Mouse (Mus musculus) neural tube, embryonic 11.5 days (tissue): ENCODE measurements at regions not wholly inside any gene's neighbourhood (a gene's known extent, or its start where the extent isn't known, plus 50 kb on each side); places are given as distances from the start of the nearest gene placed in this dataset.

Source experiments
- ATAC-seq: fragments of 200-750 bp; cut with Nextera tagmentation; 2 replicates; pipeline ENCODE4 v1.8.0; 2017; ENCODE audit warnings: moderate number of reproducible peaks, mild to moderate bottlenecking, moderate TSS enrichment, moderate library complexity; ENCODE audit not compliant: insufficient read depth, low FRiP score, low TSS enrichment
- DNase-seq: peaks from one replicate; pipeline ENCODE4 v3.0.0-alpha.2; 2015; ENCODE audit warnings: low spot score
- H3K27ac ChIP-seq: fragments of 300-500 bp; sonication (generic); 2 replicates; pipeline ENCODE4 v1.5.1; 2014; ENCODE audit warnings: low read depth, mild to moderate bottlenecking, low read length
- H3K27me3 ChIP-seq: fragments of 300-500 bp; sonication (generic); 2 replicates; pipeline ENCODE4 v1.6.1; 2014; ENCODE audit warnings: mild to moderate bottlenecking, low read length, mixed read lengths; ENCODE audit not compliant: control insufficient read depth, insufficient read depth
- H3K36me3 ChIP-seq: fragments of 300-500 bp; sonication (generic); 2 replicates; pipeline ENCODE4 v1.6.1; 2014; ENCODE audit warnings: mild to moderate bottlenecking, low read length, moderate library complexity, mixed read lengths; ENCODE audit not compliant: control insufficient read depth, insufficient read depth
- H3K4me1 ChIP-seq: fragments of 300-500 bp; sonication (generic); 2 replicates; pipeline ENCODE4 v1.6.1; 2014; ENCODE audit warnings: low read length, mixed read lengths; ENCODE audit not compliant: control insufficient read depth, insufficient read depth
- H3K4me2 ChIP-seq: fragments of 300-500 bp; sonication (generic); 2 replicates; pipeline ENCODE4 v1.6.1; 2014; ENCODE audit warnings: low read depth, mild to moderate bottlenecking, moderate library complexity
- H3K4me3 ChIP-seq: fragments of 300-500 bp; sonication (generic); 2 replicates; pipeline ENCODE4 v1.5.1; 2014; ENCODE audit warnings: low read depth, low read length
- H3K9ac ChIP-seq: fragments of 300-500 bp; sonication (generic); 2 replicates; pipeline ENCODE4 v1.6.1; 2014; ENCODE audit warnings: mild to moderate bottlenecking, low read length
- H3K9me3 ChIP-seq: fragments of 300-500 bp; sonication (generic); 2 replicates; pipeline ENCODE4 v1.6.1; 2016; ENCODE audit warnings: low read length; ENCODE audit not compliant: control insufficient read depth
- WGBS: fragments of 180-500 bp; shearing (Covaris S2); extraction: QIAGEN DNeasy Blood & Tissue Kit; methylation state at CpG from one replicate; pipeline ENCODE4 v1.1.7; 2014; 5-methylcytosine and 5-hydroxymethylcytosine counted together

DNA sequence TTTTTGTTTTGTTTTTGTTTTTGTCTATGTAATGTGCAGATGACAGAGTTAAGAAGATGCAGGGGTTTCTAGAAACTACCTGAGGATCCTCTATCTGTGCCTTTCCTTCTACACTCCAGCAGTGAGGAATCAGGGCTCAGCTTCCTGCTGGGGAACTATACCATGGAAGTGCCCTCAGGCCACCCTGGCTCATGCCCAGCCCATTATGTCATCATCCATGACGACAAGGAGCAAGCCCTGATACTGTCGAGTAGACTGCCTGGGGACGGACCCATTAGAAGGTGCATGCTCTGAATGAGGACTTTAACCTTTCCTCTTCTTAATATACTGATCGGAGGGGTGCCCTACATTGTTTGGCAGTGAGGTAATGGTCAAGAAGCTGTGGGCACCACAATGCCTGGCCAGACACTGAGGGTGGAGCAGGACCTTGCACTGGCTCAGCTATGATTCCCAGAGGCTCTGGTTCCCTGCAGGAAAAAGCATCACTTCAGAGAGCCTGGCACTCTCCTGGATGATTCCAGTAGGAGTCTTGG lies 197.7 kb upstream of the Unc93a2 start:
- no peaks in the 10 kb centered on the region for H3K36me3 ChIP-seq
- DNase-seq (no peak), ATAC-seq (no peak)
- H3K4me2 ChIP-seq: no peak overlapping the region
- no peaks in the 10 kb centered on the region for H3K9me3 ChIP-seq
- H3K4me1 ChIP-seq: no peaks in the 10 kb centered on the region
- H3K9ac ChIP-seq: no peak overlapping the region
- H3K27me3 ChIP-seq: no peaks in the 10 kb centered on the region
- H3K4me3 ChIP-seq: no peak overlapping the region
- 81% methylated on average over 4 of the region's 4 CpGs for WGBS
- H3K27ac ChIP-seq: no peak overlapping the region

DNA sequence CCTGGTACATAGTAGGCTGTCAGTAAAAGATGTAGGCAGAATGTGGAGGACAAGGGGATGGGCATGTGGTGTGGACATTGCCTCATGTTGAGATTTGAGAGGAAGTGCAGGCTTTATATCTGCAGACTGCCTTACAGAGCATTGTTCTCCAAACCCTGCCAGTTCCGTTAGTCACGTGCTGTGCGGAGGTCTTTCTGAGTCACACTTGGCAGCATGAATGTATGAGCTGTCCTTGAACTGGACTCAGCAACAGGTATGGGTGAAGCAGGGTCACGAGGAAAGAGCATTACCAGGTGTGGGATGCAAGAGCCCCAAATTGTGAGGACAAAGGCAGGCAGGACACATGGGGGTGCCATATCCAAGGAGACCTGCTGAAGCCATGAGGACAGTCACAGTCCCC lies 193.8 kb upstream of the Unc93a2 start:
- Histone ChIP-seq H3K4me1 (no peaks in the 10 kb centered on the region), H3K4me3 (no peak overlapping the region), H3K27ac (no peak overlapping the region), H3K27me3 (no peaks in the 10 kb centered on the region), H3K9me3 (no peaks in the 10 kb centered on the region), H3K36me3 (no peaks in the 10 kb centered on the region), H3K9ac (no peak overlapping the region), H3K4me2 (no peak overlapping the region)
- ATAC-seq: no peak
- DNase-seq: no peak
- 93% methylated on average over 4 of the region's 4 CpGs for WGBS

DNA sequence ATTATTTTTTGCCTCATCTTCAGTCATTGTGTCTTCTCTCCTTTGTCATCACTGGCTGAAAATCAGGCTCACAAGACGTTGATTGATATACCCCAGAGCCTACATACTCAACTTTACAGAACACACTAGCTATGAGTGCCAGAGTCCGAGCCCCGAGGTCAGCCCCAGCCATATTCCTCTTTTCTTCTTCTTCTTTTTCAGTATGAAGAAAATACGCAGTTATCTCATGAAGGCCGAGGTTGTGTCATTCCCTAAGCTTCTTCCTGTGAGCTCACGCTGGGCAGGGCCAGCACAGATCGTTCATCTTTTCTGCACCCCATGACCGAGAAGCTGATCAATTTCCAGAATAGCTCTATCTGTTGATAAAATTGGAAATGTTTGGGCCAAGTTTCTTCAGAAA lies 192.7 kb upstream of the Unc93a2 start:
- H3K27me3 ChIP-seq: no peaks in the 10 kb centered on the region
- H3K27ac ChIP-seq: no peak overlapping the region
- 89% methylated on average over 8 of the region's 8 CpGs for WGBS
- H3K4me3 ChIP-seq: no peak overlapping the region
- H3K4me1 ChIP-seq: no peaks in the 10 kb centered on the region
- DNase-seq (no peak), ATAC-seq (no peak)
- H3K9ac ChIP-seq: no peak overlapping the region
- no peaks in the 10 kb centered on the region for H3K36me3 ChIP-seq
- no peak overlapping the region for H3K4me2 ChIP-seq
- H3K9me3 ChIP-seq: no peaks in the 10 kb centered on the region

DNA sequence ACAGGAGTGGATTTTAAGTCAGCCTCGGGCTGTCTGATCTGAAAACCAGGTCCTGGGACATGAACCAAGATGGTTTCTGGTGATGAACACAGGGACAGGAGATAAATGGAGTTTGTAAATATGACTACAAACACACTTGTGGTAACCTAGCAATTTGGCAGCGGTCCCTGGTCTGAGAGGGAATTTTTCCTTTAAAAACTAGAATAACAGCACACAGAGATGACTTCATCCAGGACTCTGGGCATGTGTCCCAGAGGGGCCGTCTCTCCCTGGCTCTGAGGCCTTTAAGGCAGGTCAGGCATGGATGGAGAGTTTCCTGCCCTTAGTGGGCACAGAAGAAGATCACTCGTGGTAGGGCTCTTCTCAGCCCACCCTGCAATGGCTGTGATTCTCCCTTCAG lies 192.0 kb upstream of the Unc93a2 start:
- WGBS: 83% methylated on average over 4 of the region's 4 CpGs
- Histone ChIP-seq H3K4me2 (no peak overlapping the region), H3K4me1 (no peaks in the 10 kb centered on the region), H3K27me3 (no peaks in the 10 kb centered on the region), H3K9ac (no peak overlapping the region), H3K27ac (no peak overlapping the region), H3K9me3 (no peaks in the 10 kb centered on the region), H3K36me3 (no peaks in the 10 kb centered on the region), H3K4me3 (no peak overlapping the region)
- DNase-seq (no peak), ATAC-seq (no peak)

DNA sequence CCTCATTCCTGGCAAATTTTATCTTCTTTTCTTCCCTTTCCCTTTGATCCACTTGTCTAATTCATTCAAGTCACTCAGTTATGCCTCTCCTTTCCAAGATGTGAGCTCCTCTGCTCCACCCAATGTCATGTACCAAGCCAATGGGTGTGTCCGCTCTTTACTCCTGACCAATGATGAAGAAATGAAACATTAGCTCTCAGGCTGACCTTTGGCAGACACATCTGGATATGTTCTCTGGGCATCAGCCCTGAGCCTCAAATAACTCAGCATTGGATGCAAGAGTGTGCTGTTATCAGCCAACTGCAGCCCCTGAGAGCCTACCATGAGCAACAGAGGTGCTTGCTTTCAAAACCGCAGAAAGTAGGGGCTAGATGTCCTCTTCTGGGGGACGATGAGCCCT lies 186.2 kb upstream of the Unc93a2 start:
- ATAC-seq: no peak
- no peaks in the 10 kb centered on the region for H3K9me3 ChIP-seq
- H3K4me2 ChIP-seq: no peak overlapping the region
- H3K4me1 ChIP-seq: no peaks in the 10 kb centered on the region
- H3K4me3 ChIP-seq: no peak overlapping the region
- H3K9ac ChIP-seq: no peak overlapping the region
- H3K27me3 ChIP-seq: no peaks in the 10 kb centered on the region
- no peak for DNase-seq
- H3K36me3 ChIP-seq: no peaks in the 10 kb centered on the region
- no peak overlapping the region for H3K27ac ChIP-seq
- WGBS: 91% methylated on average over 3 of the region's 3 CpGs

DNA sequence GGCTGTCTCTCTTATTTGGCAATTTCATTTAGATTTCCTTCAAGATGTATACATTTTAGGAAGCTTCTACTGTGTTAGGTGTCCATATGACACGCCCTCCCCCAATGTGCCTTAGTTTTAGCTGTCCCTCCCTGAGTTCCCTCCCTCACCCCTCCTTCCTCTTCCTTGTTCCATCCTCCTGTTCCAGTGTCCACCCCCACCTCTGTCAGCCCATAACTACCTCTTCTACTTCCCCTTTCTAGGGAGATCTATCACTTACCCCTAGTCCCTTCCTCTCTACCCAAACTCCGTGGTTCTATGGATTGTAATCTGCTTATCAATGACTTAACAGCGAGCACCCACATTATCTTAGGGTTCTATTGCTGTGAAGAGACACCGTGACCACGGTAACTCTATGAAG lies 183.2 kb upstream of the Unc93a2 start:
- Histone ChIP-seq H3K4me1 (no peaks in the 10 kb centered on the region), H3K36me3 (no peaks in the 10 kb centered on the region), H3K9me3 (no peaks in the 10 kb centered on the region), H3K9ac (no peak overlapping the region), H3K4me3 (no peak overlapping the region), H3K27ac (no peak overlapping the region), H3K4me2 (no peak overlapping the region), H3K27me3 (no peaks in the 10 kb centered on the region)
- DNase-seq (no peak), ATAC-seq (no peak)
- 88% methylated on average over 5 of the region's 5 CpGs for WGBS

DNA sequence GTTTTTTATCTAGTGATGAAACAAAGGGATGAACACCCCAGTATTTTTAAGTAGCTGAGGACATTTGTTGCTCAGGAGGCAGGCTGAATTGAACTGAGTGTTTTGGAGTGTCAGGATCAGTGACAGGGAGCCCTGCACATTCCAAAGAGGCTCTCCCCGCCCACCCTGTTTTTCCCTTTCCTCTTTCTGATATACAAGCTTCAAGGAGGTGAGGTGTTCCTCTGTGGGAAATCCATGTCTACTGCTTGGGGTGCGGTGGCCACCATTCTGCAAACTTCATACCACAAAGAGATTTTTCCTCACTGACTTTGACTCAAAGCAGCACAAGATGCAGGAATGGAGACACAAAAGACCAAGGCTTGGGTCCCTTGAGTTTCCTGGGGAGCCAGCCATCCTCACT lies 180.5 kb upstream of the Unc93a2 start:
- DNase-seq: no peak
- Histone ChIP-seq H3K9ac (no peak overlapping the region), H3K4me2 (no peak overlapping the region), H3K4me1 (no peaks in the 10 kb centered on the region), H3K27me3 (no peaks in the 10 kb centered on the region), H3K27ac (no peak overlapping the region), H3K9me3 (no peaks in the 10 kb centered on the region), H3K4me3 (no peak overlapping the region), H3K36me3 (no peaks in the 10 kb centered on the region)
- WGBS: 84% methylated on average over 2 of the region's 2 CpGs
- no peak for ATAC-seq

DNA sequence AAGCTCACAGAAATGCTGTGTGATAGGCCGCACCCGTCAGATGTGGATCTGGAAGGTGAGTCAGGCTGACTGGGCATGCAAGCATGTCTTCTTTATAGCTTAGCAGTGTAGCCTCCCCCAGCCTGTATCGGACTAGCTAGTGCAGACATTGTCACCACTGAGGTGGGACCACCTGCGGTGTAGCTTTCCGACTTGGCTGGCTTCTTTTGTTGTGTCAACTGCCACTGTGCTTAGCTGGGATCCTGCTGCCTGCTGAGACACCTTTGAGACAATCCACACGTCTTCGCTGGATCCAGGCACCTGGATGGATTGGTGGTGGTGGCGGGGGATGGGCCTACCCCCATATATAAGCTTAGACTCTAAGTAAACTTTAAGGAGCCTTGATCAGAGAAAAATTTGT lies 177.7 kb upstream of the Unc93a2 start:
- no peak for DNase-seq
- Histone ChIP-seq H3K4me3 (no peak overlapping the region), H3K4me1 (no peaks in the 10 kb centered on the region), H3K9me3 (no peaks in the 10 kb centered on the region), H3K27ac (no peak overlapping the region), H3K4me2 (no peak overlapping the region), H3K9ac (no peak overlapping the region), H3K27me3 (no peaks in the 10 kb centered on the region), H3K36me3 (no peaks in the 10 kb centered on the region)
- ATAC-seq: no peak
- WGBS: 27% methylated on average over 8 of the region's 8 CpGs

DNA sequence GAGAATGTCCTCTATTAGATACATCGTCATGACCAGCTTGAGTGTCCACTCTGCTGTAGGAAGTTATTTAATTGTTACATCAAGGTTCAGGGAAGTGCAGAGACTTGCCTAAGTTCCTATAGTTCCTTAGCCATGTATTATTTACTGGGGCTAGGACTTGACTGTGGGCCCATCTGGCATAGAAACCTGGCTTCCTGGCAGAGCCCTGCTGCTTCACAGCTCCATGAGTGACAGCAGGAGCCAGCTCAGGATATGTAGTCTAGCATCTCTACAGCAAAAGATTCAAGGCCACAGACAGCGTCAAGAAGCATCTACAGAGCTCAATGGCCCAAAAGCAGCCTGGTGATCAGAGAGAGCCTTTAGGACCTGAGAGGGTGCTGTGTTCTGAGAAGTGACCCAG lies 163.2 kb upstream of the Unc93a2 start:
- no peaks in the 10 kb centered on the region for H3K4me1 ChIP-seq
- H3K27me3 ChIP-seq: no peaks in the 10 kb centered on the region
- ATAC-seq: no peak
- H3K9me3 ChIP-seq: no peaks in the 10 kb centered on the region
- no peaks in the 10 kb centered on the region for H3K36me3 ChIP-seq
- H3K9ac ChIP-seq: no peak overlapping the region
- DNase-seq: no peak
- H3K27ac ChIP-seq: no peak overlapping the region
- H3K4me3 ChIP-seq: no peak overlapping the region
- WGBS: 89% methylated on average over 2 of the region's 2 CpGs
- no peak overlapping the region for H3K4me2 ChIP-seq
